Mouse (Mus musculus) stomach, postnatal 0 days (tissue): Measurements from ENCODE around the gene Nfkbiz. TPM values are rescaled to one million over a fixed set of nuclear protein-coding genes. Genes with fewer than 3 reads are reported as not detected.

Experiments used
- ATAC-seq: fragments of 200-750 bp; cut with Nextera tagmentation; 2 replicates; pipeline ENCODE4 v1.8.0; 2017; ENCODE audit not compliant: low FRiP score, low TSS enrichment
- DNase-seq: peaks from one replicate; pipeline ENCODE4 v3.0.0-alpha.2; 2016; ENCODE audit warnings: low spot score
- H3K27ac ChIP-seq: fragments of 300-500 bp; sonication (generic); replicated peaks from 2 replicates; pipeline ENCODE4 v1.5.1; 2014; ENCODE audit warnings: mild to moderate bottlenecking, control low read depth
- H3K27me3 ChIP-seq: fragments of 300-500 bp; sonication (generic); 2 replicates; pipeline ENCODE4 v1.6.1; 2014; ENCODE audit warnings: low read length; ENCODE audit not compliant: control insufficient read depth, insufficient read depth
- H3K36me3 ChIP-seq: fragments of 300-500 bp; sonication (generic); 2 replicates; pipeline ENCODE4 v1.6.1; 2014; ENCODE audit warnings: low read length, mixed read lengths; ENCODE audit not compliant: control insufficient read depth, insufficient read depth
- H3K4me1 ChIP-seq: fragments of 300-500 bp; sonication (generic); replicated peaks from 2 replicates; pipeline ENCODE4 v1.6.1; 2014; ENCODE audit warnings: antibody characterized with exemption; ENCODE audit not compliant: control insufficient read depth, insufficient read depth
- H3K4me2 ChIP-seq: fragments of 300-500 bp; sonication (generic); replicated peaks from 2 replicates; pipeline ENCODE4 v1.6.1; 2014; ENCODE audit warnings: low read depth, mild to moderate bottlenecking, control low read depth, moderate library complexity
- H3K4me3 ChIP-seq: fragments of 300-500 bp; sonication (generic); 2 replicates; pipeline ENCODE4 v1.5.1; 2014; ENCODE audit warnings: low read depth, low read length, control low read depth
- H3K9ac ChIP-seq: fragments of 300-500 bp; sonication (generic); 2 replicates; pipeline ENCODE4 v1.6.1; 2014; ENCODE audit warnings: mild to moderate bottlenecking, low read length, control low read depth, mixed read lengths
- H3K9me3 ChIP-seq: fragments of 300-500 bp; sonication (generic); 2 replicates; pipeline ENCODE4 v1.6.1; 2016; ENCODE audit warnings: low read length; ENCODE audit not compliant: control insufficient read depth
- CTCF ChIP-seq: IDR thresholded peaks from 2 replicates; pipeline ENCODE4 v1.5.1; 2016; ENCODE audit warnings: antibody characterized with exemption, low read depth, mild to moderate bottlenecking, moderate library complexity
- EP300 ChIP-seq: optimal IDR thresholded peaks from 2 replicates; pipeline ENCODE3; 2016; ENCODE audit warnings: antibody characterized with exemption
- WGBS: fragments of 180-500 bp; shearing (Covaris S2); extraction: QIAGEN DNeasy Blood & Tissue Kit; methylation state at CpG from one replicate; pipeline ENCODE4 v1.1.7; 2014; 5-methylcytosine and 5-hydroxymethylcytosine counted together
- polyA plus RNA-seq: library from polyadenylated mRNA; unstranded; fragments of >200 nt; fragmentation: Nextera tagmentation; extraction: Ambion mirVana; gene quantifications from 2 replicates; pipeline ENCODE4 v1.2.1, GENCODE M21; 2015

Gene Nfkbiz
- polyA plus RNA-seq, 1 experiment from 2014 or later: 9.1 TPM

GRCm38 (mm10) chr16:55815466-55815865 lies 23.2 kb downstream of the Nfkbiz start:
- H3K9ac ChIP-seq: no peak overlapping the region
- WGBS: 81% methylated on average over 14 of the region's 14 CpGs
- H3K27ac ChIP-seq: peak overlapping the region; percentile 69; the same call in 1 of the 2 replicates
- H3K27me3 ChIP-seq: no peaks in the 10 kb centered on the region
- ATAC-seq: no peak
- H3K4me2 ChIP-seq: no peak overlapping the region
- peak; percentile 49 for DNase-seq
- no peaks in the 10 kb centered on the region for H3K9me3 ChIP-seq
- no peak overlapping the region for H3K4me3 ChIP-seq
- H3K4me1 ChIP-seq: no peaks in the 10 kb centered on the region
- no peak for TF ChIP-seq EP300
- no peak for TF ChIP-seq CTCF
- peaks cover 40% of the 10 kb centered on the region for H3K36me3 ChIP-seq

- Histone ChIP-seq H3K9ac (no peak overlapping the region), H3K27ac (no peak overlapping the region), H3K36me3 (peaks cover 42% of the 10 kb centered on the region), H3K9me3 (no peaks in the 10 kb centered on the region), H3K4me1 (no peaks in the 10 kb centered on the region), H3K4me2 (no peak overlapping the region), H3K27me3 (no peaks in the 10 kb centered on the region), H3K4me3 (no peak overlapping the region)
- ATAC-seq: no peak
- WGBS: 94% methylated on average over 6 of the region's 6 CpGs
- no peak for TF ChIP-seq CTCF
- TF ChIP-seq EP300: no peak
- no peak for DNase-seq
Observed at GRCm38 (mm10) chr16:55814686-55815085, 24.0 kb downstream of the Nfkbiz start.

- no peak overlapping the region for H3K9ac ChIP-seq
- peaks cover 42% of the 10 kb centered on the region for H3K36me3 ChIP-seq
- WGBS: 85% methylated on average over 15 of the region's 15 CpGs
- H3K27me3 ChIP-seq: no peaks in the 10 kb centered on the region
- TF ChIP-seq EP300: no peak
- no peak for TF ChIP-seq CTCF
- DNase-seq (peak; percentile 23), ATAC-seq (no peak)
- H3K4me2 ChIP-seq: no peak overlapping the region
- no peak overlapping the region for H3K4me3 ChIP-seq
- no peak overlapping the region for H3K27ac ChIP-seq
- H3K4me1 ChIP-seq: no peaks in the 10 kb centered on the region
- no peaks in the 10 kb centered on the region for H3K9me3 ChIP-seq
Observed at GRCm38 (mm10) chr16:55813916-55814315, 24.8 kb downstream of the Nfkbiz start.

GRCm38 (mm10) chr16:55811792-55812191 lies 26.9 kb downstream of the Nfkbiz start:
- TF ChIP-seq EP300: no peak
- TF ChIP-seq CTCF: no peak
- DNase-seq: no peak
- no peak overlapping the region for H3K9ac ChIP-seq
- H3K36me3 ChIP-seq: peaks cover 36% of the 10 kb centered on the region
- H3K9me3 ChIP-seq: no peaks in the 10 kb centered on the region
- ATAC-seq: no peak
- no peaks in the 10 kb centered on the region for H3K4me1 ChIP-seq
- no peak overlapping the region for H3K4me3 ChIP-seq
- H3K27me3 ChIP-seq: no peaks in the 10 kb centered on the region
- H3K4me2 ChIP-seq: no peak overlapping the region
- 86% methylated on average over 6 of the region's 6 CpGs for WGBS
- H3K27ac ChIP-seq: no peak overlapping the region

GRCm38 (mm10) chr16:55809779-55810514 lies 28.8 kb downstream of the Nfkbiz start:
- peak; percentile 27 for DNase-seq
- Histone ChIP-seq H3K4me2 (no peak overlapping the region), H3K4me3 (no peak overlapping the region), H3K27ac (no peak overlapping the region), H3K27me3 (no peaks in the 10 kb centered on the region), H3K9ac (no peak overlapping the region), H3K36me3 (peaks cover 24% of the 10 kb centered on the region), H3K4me1 (no peaks in the 10 kb centered on the region), H3K9me3 (no peaks in the 10 kb centered on the region)
- ATAC-seq: peak; percentile 35
- 91% methylated on average over 9 of the region's 9 CpGs for WGBS
- TF ChIP-seq EP300 (no peak), CTCF (no peak)

- WGBS: 94% methylated on average over 6 of the region's 6 CpGs
- H3K9me3 ChIP-seq: no peaks in the 10 kb centered on the region
Observed at GRCm38 (mm10) chr16:55809345-55809744, 29.4 kb downstream of the Nfkbiz start.

More at GRCm38 (mm10) chr16:55809345-55809744, 29.4 kb downstream of the Nfkbiz start:
- no peak overlapping the region for H3K9ac ChIP-seq
- DNase-seq (peak; percentile 38), ATAC-seq (peak; percentile 21)
- H3K4me3 ChIP-seq: no peak overlapping the region
- H3K4me2 ChIP-seq: no peak overlapping the region
- H3K4me1 ChIP-seq: no peaks in the 10 kb centered on the region
- H3K36me3 ChIP-seq: peaks cover 22% of the 10 kb centered on the region
- H3K27ac ChIP-seq: no peak overlapping the region
- no peaks in the 10 kb centered on the region for H3K27me3 ChIP-seq
- TF ChIP-seq EP300: no peak
- no peak for TF ChIP-seq CTCF
